Mouse (Mus musculus) heart, embryonic 16.5 days (tissue): Measurements from ENCODE around the gene C7. TPM values are rescaled to one million over a fixed set of nuclear protein-coding genes. Genes with fewer than 3 reads are reported as not detected.

Experiments
- ATAC-seq: fragments of 200-750 bp; cut with Nextera tagmentation; replicated peaks from 2 replicates; pipeline ENCODE4 v1.8.0; 2017; ENCODE audit warnings: moderate number of reproducible peaks; ENCODE audit not compliant: insufficient read depth, low FRiP score; ENCODE audit errors: extremely low read depth
- H3K27ac ChIP-seq: fragments of 300-500 bp; sonication (generic); 2 replicates; pipeline ENCODE4 v1.5.1; 2014; ENCODE audit warnings: mild to moderate bottlenecking, low read length, control low read depth, moderate library complexity
- H3K27me3 ChIP-seq: fragments of 300-500 bp; sonication (generic); 2 replicates; pipeline ENCODE4 v1.6.1; 2014; ENCODE audit warnings: low read length, mixed read lengths; ENCODE audit not compliant: control insufficient read depth, insufficient read depth
- H3K36me3 ChIP-seq: fragments of 300-500 bp; sonication (generic); 2 replicates; pipeline ENCODE4 v1.6.1; 2014; ENCODE audit not compliant: control insufficient read depth, insufficient read depth
- H3K4me1 ChIP-seq: fragments of 300-500 bp; sonication (generic); 2 replicates; pipeline ENCODE4 v1.6.1; 2014; ENCODE audit warnings: low read length, mixed read lengths; ENCODE audit not compliant: control insufficient read depth, insufficient read depth
- H3K4me2 ChIP-seq: fragments of 300-500 bp; sonication (generic); 2 replicates; pipeline ENCODE4 v1.6.1; 2014; ENCODE audit warnings: low read depth, mild to moderate bottlenecking, control low read depth, low read length
- H3K4me3 ChIP-seq: fragments of 300-500 bp; sonication (generic); 2 replicates; pipeline ENCODE4 v1.5.1; 2014; ENCODE audit warnings: mild to moderate bottlenecking, control low read depth, low read length
- H3K9ac ChIP-seq: fragments of 300-500 bp; sonication (generic); 2 replicates; pipeline ENCODE4 v1.6.1; 2014; ENCODE audit warnings: low read length, control low read depth
- H3K9me3 ChIP-seq: fragments of 300-500 bp; sonication (generic); replicated peaks from 2 replicates; pipeline ENCODE4 v1.6.1; 2016; ENCODE audit warnings: low read length; ENCODE audit not compliant: control insufficient read depth
- WGBS: fragments of 180-500 bp; shearing (Covaris S2); extraction: QIAGEN DNeasy Blood & Tissue Kit; methylation state at CpG from one replicate; pipeline ENCODE4 v1.1.7; 2014; 5-methylcytosine and 5-hydroxymethylcytosine counted together
- polyA plus RNA-seq: library from polyadenylated mRNA; unstranded; fragments of >200 nt; fragmentation: Nextera tagmentation; extraction: Ambion mirVana; gene quantifications from 2 replicates; pipeline ENCODE4 v1.2.1, GENCODE M21; 2015

The C7 gene
- polyA plus RNA-seq = 0.11 and 0.17 TPM in 2 replicates

DNA sequence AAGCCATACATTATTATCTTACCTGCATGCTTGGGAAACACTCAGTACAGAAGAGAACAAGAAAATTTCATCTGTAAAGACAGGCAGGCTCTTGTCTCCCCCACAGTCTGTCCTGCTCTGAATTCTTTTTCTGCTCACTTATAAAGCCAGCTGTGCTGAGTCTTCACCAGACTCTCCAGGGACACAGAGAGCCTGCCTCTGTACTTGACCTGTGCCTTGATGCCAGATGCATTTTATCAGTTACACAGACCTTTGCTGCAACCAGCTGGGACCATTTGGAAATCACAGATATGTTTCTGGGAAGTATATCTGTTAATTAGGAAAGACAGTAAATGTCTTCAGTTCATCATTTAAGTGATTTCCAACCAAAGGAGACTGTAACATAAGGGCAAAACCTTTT, at the start of gene C7:
Gene C7, minus strand, starts transcription at position 106 of the 400 bp plus-strand sequence.
- H3K9me3 ChIP-seq = no peaks in the 10 kb centered on the region
- no peak within 1 kb of the TSS for H3K4me2 ChIP-seq
- no peaks in the 10 kb centered on the region for H3K27me3 ChIP-seq
- H3K36me3 ChIP-seq = no peaks in the 10 kb centered on the region
- H3K9ac ChIP-seq = no peak within 1 kb of the TSS
- ATAC-seq = no peak
- H3K4me1 ChIP-seq = no peaks in the 10 kb centered on the region
- H3K4me3 ChIP-seq = no peak within 1 kb of the TSS
- H3K27ac ChIP-seq = no peak within 1 kb of the TSS

DNA sequence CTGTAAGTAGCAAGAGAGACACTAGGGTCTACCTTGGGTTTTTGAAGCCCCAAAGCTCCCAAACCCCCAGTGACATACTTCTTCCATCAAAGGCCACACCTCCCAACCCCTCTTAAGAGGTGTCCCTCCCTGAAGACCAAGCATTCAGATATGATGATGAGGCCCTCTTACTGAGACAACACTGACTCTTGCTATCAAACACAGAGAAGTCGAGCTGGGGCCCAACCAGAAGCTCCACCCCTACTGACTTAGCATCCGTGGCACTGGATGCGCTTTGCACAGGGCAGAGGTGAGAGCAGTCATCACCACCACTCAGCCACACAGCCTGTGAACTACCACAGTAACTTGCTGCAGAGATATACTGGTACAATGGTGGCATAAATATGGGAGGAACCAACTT, 49.1 kb upstream of the C7 start:
- H3K27ac ChIP-seq = no peak overlapping the region
- ATAC-seq = no peak
- peaks cover 12% of the 10 kb centered on the region for H3K4me1 ChIP-seq
- H3K4me2 ChIP-seq = no peak overlapping the region
- no peaks in the 10 kb centered on the region for H3K9me3 ChIP-seq
- 77% methylated on average over 3 of the region's 3 CpGs for WGBS
- H3K4me3 ChIP-seq = no peak overlapping the region
- no peak overlapping the region for H3K9ac ChIP-seq
- H3K36me3 ChIP-seq = peaks cover 2% of the 10 kb centered on the region; the same call in 1 of the 2 replicates
- no peaks in the 10 kb centered on the region for H3K27me3 ChIP-seq

DNA sequence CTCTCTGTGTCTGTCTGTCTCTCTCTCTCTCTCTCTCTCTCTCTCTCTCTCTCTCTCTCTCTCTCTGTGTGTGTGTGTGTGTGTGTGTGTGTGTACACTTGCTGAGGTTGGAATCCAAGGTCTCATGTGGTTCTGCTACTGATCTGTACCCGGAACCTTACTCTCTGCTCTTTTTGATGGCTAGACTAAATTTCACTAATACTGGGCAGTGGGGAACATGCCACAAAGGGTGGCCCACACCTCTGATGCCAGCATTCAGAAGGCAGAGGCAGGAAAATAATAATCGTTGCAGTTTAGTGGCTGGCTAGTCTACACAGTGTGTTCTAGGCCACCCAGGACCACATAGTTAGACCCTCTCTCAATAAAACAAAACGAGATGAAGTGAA, 45.1 kb upstream of the C7 start:
- peak overlapping the region; percentile 57 for H3K4me2 ChIP-seq
- peaks cover 2% of the 10 kb centered on the region; the same call in 1 of the 2 replicates for H3K36me3 ChIP-seq
- H3K9ac ChIP-seq = no peak overlapping the region
- H3K4me3 ChIP-seq = peak overlapping the region; percentile 52
- no peaks in the 10 kb centered on the region for H3K27me3 ChIP-seq
- ATAC-seq = no peak
- H3K27ac ChIP-seq = no peak overlapping the region; the same call in 1 of the 2 replicates
- H3K9me3 ChIP-seq = no peaks in the 10 kb centered on the region
- no peaks in the 10 kb centered on the region for H3K4me1 ChIP-seq
- WGBS = 63% methylated on average over 3 of the region's 3 CpGs

DNA sequence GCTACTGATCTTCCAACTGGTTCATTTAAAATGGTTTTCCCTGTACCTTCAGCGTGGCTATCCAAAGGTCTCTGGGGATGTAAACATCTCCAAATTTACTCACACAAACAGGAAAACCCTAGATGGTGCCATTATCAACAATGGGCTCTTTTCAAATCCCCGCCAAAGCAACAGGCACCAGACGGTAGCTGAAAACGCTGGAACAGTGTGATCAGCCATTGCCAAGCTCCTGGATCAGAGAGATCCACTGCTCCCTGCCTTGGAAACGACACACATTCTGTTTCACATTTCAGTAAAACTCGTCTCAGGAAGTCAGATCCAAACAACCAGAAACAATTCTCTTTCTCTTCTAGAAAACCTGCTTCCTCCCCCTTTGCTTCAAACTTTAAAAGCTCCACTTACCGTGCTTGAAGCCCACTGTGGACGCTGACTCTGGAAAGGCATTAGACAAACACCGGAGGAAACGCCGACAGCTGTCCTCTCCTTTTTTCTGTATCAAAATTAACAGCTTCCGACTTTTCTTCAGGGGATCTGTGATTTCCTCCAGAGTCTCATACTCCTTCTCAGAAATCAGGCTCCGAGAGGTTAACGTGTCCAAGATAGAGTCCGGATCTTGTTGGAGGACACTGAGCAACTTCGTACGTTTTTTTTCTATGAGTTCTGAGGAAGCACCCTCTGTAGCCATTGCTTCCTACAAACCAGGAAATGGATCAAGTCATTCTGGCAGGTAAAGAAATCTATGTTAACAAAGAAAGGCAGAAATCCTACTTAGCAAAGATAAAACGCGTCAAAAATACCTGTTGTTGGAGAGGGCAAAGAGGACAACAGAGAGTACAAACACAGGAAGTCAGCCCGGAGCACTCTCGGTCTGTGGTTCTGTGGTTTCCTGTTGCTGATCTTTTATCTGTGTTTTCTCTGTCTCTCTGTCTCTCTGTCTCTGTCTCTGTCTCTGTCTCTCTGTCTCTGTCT, 44.4 kb upstream of the C7 start, which contains the start of gene Card6:
Gene Card6, minus strand, starts transcription at position 854 of the 969 bp plus-strand sequence.
- Histone ChIP-seq H3K9ac (peak within 1 kb of the TSS; percentile 57), H3K9me3 (no peaks in the 10 kb centered on the region), H3K27me3 (no peaks in the 10 kb centered on the region), H3K4me3 (peak within 1 kb of the TSS; percentile 52), H3K36me3 (peaks cover 2% of the 10 kb centered on the region; the same call in 1 of the 2 replicates), H3K4me2 (peak within 1 kb of the TSS; percentile 57), H3K27ac (peak within 1 kb of the TSS; percentile 63), H3K4me1 (no peaks in the 10 kb centered on the region)
- ATAC-seq = no peak; the same call in 1 of the 2 replicates
- 36% methylated on average over 21 of the region's 21 CpGs for WGBS

DNA sequence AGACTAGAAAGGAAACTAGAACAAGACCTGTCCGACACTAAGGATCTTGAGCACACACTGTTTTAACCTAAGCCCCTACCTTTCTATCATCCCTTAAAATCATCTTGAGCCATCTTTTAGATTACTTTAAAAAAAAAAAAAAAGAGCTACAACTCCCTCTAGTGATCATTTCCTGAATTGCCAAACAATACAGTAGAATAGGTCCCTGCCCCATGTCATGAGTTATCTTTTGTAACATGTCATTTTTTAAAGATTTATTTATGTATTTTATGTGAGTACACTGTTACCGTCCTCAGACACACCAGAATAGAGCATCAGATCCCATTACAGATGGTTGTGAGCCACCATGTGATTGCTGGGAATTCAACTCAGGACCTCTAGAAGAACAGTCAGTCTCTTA, 42.8 kb upstream of the C7 start:
- ATAC-seq = no peak
- Histone ChIP-seq H3K9me3 (no peaks in the 10 kb centered on the region), H3K4me1 (no peaks in the 10 kb centered on the region), H3K27me3 (no peaks in the 10 kb centered on the region), H3K4me2 (no peak overlapping the region), H3K4me3 (no peak overlapping the region), H3K36me3 (peaks cover 2% of the 10 kb centered on the region; the same call in 1 of the 2 replicates), H3K9ac (no peak overlapping the region), H3K27ac (no peak overlapping the region)
- 53% methylated on average over 2 of the region's 2 CpGs for WGBS

DNA sequence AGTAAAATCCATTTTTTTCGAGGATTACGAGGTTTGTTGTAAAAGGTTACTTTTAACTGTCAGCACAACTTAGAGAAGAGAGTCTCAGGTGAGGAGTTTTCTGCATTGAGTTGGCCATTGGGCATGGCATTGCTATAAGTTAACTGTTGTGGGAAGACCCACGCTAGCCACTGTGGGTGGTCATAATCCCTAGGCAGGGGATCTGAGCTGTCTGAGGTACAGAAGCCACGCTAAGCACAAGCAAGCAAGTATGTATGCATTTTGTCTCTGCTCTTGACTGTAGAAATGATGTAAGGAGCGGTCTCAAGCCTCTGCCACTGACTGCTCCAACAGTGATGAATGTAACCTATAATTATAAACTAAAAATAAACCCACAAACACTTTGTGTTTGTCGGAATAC, 42.4 kb upstream of the C7 start:
- no peak overlapping the region for H3K4me3 ChIP-seq
- no peak overlapping the region for H3K9ac ChIP-seq
- H3K4me2 ChIP-seq = no peak overlapping the region
- no peak overlapping the region for H3K27ac ChIP-seq
- WGBS = 85% methylated on average over 6 of the region's 6 CpGs
- H3K27me3 ChIP-seq = no peaks in the 10 kb centered on the region
- no peak for ATAC-seq
- H3K4me1 ChIP-seq = no peaks in the 10 kb centered on the region
- peaks cover 2% of the 10 kb centered on the region; the same call in 1 of the 2 replicates for H3K36me3 ChIP-seq
- H3K9me3 ChIP-seq = no peaks in the 10 kb centered on the region

DNA sequence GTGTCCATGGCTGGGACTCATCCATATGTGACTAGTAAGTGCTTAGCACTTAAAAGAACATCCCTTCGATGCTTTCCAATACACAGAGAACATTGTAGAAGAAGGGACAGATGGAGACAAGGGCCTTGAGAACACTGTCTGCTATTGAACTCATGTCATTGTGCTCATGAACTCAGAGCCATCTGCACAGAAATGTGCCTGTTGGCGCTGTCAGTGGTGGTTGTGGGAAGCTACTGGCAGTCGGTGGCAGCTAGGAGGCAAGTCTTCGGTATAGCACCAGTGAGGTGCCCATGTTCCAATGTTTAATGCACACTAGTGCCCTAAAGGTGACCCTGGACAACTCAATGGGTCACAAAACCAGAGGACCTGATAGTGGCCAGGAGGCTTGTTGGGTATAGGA, 38.8 kb upstream of the C7 start:
- Histone ChIP-seq H3K4me1 (no peaks in the 10 kb centered on the region), H3K27ac (no peak overlapping the region), H3K9me3 (no peaks in the 10 kb centered on the region), H3K9ac (no peak overlapping the region), H3K4me3 (no peak overlapping the region), H3K36me3 (peaks cover 2% of the 10 kb centered on the region), H3K27me3 (no peaks in the 10 kb centered on the region), H3K4me2 (no peak overlapping the region)
- ATAC-seq = no peak
- WGBS = 92% methylated on average over 4 of the region's 4 CpGs

DNA sequence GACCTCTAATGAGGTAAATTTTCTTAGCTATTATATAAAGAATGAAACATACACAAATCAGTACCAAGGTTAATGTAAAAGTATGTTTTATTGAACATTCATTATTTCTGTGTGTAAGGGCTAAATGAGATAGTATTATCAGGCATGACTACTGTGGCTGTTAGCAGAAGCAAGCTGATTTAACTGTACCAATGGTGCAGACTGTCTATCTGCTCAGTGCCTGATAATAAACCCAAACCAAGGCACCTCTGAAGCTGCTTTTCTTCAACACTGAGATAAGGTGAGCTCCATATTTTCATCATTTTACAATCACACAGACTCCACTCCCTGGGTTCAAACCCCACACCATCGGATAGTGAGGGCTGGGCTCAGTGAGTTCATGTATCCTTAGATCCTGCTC, 33.8 kb upstream of the C7 start:
- ATAC-seq = no peak
- Histone ChIP-seq H3K4me2 (no peak overlapping the region), H3K9me3 (peaks cover 3% of the 10 kb centered on the region; the same call in 1 of the 2 replicates), H3K36me3 (no peaks in the 10 kb centered on the region; the same call in 1 of the 2 replicates), H3K9ac (no peak overlapping the region), H3K4me3 (no peak overlapping the region), H3K27me3 (no peaks in the 10 kb centered on the region), H3K27ac (no peak overlapping the region), H3K4me1 (no peaks in the 10 kb centered on the region)
- 86% methylated on average over 1 of the region's 1 CpGs for WGBS
